Mouse (Mus musculus) spleen, adult 12 weeks (tissue): ENCODE measurements around the gene Lsm4.
A peak's percentile ranks its signal among the peaks of the same experiment; 100 is the strongest.

ENCODE experiments used
- DNase-seq: peaks from one replicate; pipeline ENCODE4 v3.0.0; 2022; ENCODE audit warnings: low spot score

The Lsm4 gene

DNA sequence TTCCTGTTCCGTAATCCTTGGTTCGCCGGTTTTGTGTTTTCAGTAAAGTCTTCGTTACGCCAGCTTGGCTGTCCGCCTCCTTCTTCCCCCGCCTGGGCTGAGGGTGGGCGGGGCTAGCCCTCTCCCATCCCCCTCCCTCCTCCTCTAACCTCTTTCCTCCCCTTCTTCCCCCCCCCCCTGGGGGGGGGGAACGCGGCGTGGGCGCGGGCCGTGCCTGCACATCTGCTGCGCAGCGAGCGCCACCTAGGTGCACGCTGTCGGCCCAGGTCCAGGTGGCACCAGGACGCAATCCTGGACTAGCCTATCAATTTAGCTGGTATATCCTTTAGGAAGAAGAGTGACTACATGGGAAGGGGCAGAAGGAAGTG, 27.5 kb downstream of the Lsm4 start:
- peak; percentile 76 for DNase-seq

DNA sequence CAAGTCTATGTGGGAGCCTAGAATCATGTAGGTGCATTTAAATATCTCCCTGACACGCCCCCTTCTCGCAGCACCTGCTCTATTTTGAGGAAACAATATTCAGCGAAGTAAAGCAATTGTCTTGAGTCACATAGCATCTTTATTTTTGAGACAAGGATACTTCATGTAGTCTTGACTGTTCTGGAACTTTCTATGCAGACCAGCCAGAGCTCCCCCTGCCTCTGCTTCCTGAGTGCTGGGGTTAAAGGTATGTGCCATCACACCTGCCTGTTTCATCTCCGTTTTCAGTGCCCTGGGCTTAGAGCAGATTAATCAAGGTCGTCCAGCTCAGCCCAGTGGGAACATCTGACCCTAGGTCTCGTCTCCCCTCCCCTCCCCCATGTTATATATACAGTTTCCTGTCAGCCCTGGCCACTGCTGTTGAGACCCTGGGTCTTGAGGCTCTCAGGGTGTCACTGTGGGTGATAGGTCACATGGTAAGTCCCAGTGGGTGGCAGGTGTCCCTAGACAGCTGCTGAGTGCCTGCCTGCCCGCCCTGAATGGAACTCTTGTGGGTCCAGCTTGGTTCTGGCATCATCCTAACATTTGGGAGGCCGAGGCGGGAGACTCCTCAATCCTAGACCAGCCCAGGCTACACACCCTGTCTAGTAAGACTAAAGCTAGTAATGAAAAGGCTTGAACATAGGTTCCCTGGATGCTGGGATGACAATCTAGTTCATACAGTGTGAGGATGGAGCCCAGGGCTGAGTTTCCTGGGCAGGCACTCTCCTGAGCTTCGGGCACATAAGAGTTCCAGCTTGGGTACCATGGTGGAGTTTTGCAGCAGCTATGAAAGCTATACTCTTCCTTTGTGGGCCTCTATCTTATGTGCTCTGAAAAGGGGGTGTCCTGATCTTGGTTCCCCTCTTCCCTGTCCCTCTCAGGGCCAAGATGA, 28.3 kb downstream of the Lsm4 start:
- no peak for DNase-seq

DNA sequence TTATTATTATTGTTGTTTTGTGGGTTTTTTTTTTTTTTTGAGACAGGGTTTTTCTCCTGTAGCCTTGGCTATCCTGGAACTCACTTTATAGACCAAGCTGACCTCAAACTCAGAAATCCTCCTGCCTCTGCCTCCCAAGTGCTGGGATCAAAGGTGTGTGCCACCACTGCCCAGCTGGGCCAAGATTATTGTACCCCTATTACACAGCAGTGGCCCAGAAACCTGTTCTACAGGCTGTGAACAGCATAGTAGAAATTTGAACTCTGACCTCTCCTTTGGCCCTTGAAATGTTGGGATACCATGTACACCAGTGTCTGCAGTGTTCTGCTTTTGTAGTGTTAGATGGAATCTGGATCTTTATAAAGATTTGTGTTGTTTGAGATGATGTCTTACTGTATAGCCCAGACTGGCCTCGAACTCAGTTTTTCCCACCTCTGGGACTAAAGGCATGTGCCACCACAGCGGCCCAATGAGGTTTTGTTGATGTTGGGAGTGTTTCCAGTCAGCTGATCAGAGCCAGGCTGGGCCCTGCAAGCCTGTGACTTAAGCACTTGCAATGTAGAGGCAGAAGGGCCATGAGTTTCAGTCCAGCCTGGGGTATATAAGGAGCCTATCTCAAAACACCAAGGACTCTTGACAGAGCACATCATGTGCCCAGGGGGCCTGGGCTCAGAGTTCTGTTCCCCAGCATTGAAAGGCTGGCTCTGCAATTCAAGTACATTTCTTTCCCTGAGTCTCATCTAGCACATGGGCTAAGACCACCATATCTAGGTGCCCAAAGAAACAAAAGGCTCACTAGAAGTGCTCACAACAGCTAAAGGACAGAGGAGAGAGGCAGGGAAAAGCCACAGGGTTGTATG, 29.2 kb downstream of the Lsm4 start:
- DNase-seq, result no peak

DNA sequence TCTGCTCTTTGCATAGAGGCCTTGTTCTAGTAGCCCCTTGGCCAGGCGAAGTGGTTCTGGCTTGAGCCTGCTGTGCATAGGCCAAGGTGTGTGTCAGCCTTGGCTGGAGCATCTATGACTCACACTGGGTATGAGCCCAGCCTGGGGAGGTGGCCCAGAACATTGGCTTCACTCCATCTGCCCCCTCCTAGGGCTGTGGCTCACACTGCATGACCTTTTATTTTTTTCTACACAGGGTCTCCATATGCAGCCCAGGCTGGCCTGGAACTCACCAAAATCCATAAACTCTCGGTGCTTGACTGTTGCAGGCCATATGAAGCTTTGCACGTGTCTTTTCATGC, 29.8 kb downstream of the Lsm4 start:
- no peak for DNase-seq

DNA sequence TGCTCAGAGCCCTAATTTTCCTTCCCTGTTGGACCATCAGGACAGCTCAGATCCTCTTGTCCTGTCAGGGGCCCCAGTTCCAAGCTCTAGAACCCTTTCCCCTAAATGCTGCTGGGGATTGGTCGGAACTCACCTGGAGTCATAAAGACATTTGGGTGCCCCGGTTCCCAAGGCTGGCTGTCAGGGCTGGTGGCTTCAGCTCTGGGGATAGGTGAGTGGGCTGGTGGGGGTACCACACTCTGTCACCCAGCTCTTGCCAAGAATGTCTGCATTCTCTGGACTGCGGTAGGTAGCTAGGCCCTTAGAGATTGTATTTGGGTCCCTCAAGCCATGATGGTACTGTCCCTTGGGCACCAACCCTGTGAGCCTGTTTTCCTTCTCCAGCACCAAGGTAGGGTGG, 30.2 kb downstream of the Lsm4 start, which contains the start of gene Iqcn:
Gene Iqcn, plus strand, starts transcription at position 171 of the 400 bp plus-strand sequence.
- no peak for DNase-seq

DNA sequence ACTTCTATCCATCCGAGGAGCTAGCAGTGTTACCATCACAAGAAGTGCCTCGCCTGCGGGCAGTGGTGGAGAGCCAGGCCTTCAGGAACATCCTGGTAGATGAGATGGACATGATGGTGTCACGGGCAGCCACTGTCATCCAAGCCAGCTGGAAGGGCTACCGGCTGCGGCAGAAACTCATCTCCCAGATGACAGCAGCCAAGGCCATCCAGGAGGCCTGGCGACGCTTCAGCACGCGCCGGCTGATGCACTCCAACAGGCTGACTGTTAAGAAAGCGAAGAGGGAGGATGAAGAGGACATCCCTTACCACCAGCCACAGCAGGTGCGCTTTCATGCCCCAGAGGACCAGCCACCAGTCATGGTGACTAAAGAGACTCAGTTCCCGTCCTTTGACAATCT, 35.2 kb downstream of the Lsm4 start:
- DNase-seq, result no peak

DNA sequence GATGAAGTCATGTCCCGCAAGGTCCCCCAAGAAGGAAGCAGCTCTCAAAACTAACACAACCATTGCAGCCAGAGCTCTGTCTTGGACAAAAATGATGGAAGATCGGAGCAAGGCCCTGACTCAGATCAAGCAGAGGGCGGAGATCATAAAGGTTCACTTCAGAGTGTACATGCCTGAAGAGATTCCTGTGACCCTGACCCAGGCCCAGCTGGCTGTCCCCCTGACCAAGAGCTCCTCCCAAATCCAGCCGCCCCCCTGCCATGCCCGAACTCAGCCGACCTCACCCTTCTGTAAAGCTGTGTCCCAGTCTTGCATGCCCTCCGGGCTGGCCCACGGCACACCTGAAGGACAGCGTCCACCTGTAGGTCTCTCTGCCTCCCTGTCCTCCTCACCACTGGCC, 36.7 kb downstream of the Lsm4 start:
- DNase-seq, result no peak

DNA sequence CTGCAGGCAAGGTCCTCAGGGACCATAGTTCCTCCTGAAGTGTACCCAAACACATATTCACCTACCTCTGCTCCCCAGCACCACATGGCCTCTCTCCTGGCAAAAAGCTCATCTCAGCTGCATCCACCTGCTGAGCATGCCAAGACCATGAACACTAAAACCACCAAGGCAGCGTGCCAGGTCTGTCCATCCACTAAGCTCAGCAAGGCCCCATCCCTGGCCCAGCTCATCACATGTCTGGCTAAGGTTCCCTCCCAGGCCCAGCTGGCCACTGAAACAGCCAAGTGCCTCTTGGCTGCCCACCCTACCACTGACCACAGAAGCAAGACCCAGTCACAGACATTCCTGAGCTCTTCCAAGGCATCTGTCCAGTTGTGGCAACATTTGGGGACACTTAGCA, 37.2 kb downstream of the Lsm4 start:
- DNase-seq, result no peak

DNA sequence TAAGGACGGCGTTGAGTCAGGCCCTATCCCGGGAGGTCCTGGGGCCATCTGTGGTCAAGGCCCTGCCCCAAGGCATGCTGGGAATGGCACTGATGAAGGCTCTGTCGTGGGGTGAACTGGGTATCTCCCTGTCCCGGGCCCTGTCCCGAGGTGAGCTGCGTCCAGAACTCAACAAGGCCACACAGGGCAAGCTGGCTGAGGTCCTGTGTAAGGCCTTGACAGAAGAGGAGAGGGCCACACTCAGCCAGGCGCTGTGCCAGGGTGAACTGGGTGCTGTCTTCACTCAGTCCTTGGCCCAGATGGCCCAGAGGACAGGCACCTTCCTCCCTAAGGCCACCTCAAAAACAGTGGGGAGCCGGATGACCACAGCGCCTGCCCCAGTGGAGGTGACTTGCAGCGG, 38.0 kb downstream of the Lsm4 start:
- no peak for DNase-seq

DNA sequence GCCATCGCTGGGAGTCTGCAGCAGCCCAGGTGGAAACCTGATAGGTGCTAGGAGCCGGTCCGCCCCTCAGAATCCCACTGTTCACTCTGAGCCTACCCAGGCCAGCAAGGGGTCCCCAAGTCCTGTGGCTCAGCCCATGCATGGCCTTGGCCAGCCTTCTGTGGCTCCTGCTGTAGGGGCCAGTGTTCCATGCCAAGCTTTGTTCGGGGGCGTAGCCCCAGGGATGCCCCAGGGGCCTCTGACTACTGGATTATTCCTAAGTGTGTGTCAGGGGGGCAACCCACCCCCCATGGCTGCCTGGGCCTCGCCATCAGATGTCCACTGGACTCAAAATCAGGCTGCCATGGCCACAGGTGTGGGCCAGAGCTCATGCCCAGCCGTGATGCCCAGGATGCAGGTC, 40.9 kb downstream of the Lsm4 start:
- DNase-seq, result no peak

DNA sequence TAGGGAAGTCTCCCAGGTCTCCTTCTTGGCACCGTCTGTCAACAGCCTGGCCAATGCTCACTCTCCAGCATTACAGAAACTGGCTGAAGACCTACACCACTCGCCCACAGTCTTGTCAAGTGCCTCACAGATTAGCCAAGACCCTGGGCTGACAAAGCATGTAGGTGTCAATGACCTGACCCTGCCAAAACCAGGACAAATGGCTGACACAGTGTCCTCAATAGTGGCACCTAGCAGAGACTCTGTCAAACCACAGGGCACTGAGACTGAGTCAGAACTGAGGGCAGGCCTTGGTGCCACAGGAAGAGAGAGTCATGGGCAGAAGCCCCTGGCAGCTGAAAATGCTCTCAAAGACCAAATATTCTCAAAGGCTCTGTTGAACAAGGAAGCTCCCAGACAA, 42.0 kb downstream of the Lsm4 start:
- DNase-seq, result no peak

DNA sequence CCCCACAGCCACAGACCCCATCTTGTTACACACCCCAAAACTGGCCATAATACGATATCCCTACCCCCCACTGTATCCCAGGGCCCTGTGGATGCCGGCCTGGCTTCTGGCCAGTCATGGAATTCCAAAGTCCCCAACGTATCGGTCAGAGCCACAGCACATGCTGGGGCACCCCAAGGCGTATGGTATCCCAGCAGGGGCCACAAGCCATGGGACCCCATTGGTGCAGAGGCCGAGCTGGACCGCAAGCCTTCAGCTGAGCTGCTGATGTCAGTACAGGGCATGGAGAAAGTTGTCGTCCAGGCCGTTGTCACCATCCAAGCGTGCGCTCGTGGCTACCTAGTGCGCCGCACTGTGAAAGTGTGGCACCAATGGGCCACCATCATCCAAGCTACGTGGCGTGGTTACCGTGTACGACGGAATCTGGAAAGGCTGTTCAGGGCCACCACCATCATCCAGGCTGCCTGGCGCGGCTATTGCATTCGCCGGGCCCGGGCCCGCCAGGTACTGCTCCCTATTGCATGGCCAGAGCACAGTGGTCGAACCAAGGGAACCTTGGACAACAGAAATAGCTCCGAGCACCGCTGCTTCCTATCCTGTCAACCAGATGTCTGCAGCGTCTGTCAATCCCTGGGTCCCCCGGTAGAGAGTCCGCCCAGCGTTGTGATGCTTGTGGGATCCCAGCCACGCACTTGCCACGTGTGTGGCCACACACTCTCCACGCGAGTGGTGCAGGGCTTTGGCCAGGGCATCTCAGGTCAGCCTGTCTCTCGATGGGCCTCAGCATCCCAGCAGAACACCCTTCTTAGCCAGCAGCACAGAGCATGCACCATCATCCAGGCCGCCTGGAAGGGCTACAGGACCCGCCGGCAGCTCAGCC, 43.7 kb downstream of the Lsm4 start:
- no peak for DNase-seq

DNA sequence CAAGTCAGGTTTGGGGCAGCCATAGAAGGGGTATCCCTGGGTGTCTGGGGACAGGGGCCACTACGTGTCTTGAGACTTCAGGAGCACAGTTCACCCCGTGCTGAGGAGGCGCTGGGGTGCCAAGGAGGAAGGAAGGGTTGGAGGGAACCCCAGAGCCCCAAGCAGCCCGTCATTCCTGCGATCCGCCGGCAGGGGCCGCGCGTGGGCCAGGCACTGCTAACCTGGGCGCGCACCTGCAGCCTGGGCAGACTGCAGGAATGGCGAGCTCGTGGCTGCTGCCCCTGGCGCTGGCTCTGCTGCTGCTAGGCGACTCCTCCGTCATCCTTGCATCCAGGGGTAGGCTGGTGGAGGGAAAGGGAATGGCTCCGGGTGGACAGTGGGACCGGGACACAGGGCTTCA, 45.2 kb downstream of the Lsm4 start, which contains the start of gene Gm3336:
Gene Gm3336, plus strand, starts transcription at position 247 of the 400 bp plus-strand sequence.
- peak; percentile 52 for DNase-seq

DNA sequence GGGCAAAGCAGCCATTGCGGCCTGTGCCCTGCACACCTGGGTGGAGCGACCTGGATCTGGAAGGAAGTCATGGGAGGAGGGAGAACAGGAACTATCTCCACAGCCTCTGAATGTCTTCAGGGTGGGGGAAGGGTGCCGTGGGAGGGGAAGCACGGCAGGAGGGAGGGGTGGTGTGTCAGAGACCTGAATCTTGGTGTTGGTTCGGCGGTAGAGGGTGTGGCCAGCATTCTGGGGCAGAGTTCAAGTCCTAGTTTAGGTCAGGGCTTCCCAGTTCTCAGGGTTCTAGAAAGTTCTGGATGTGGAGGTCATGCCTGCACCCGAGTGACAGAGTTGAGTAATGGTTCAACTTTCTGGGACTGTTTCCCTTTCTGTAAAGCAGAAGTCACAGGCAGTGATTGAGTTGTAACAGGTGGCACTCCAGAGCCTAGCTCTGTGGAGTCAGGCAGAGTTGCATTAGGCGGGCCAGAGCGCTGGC, 46.8 kb downstream of the Lsm4 start:
- no peak for DNase-seq

DNA sequence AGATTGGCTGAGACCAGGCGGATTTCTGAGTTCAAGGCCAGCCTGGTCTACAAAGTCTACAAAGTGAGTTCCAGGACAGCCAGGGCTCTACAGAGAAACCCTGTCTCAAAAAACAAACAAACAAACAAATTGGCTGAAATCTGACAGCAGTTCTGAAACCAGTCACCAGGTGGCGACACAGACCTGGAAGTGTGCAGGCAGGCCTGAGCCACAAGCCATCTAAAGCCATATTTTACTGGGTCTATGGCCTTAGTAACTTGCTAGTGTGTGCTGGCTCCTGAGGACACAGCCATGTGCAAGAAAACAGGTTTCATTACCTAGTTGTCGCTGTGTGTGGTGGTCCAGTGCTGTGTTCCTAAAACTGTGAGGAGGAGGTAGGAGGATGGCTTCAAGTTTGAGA, 47.7 kb downstream of the Lsm4 start:
- peak; percentile 75 for DNase-seq

DNA sequence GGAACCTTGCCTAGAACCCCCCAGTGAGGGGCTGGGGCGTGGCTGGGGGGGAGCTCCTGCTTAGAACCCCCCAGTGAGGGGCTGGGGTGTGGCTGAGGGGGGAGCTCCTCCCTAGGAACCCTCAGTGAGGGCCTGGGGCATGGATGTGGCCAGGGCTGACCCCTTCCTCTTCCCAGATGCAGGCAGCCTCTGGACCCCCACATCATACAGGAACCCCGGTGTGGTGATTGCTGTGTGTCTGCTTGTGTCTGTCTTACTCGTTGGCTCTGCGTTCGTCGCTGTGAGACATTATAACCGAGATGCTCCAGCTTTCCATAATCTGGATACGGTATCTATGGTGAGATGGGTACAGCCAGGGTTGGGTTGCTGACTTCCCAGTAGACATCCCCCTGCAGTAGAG, 48.6 kb downstream of the Lsm4 start:
- no peak for DNase-seq

DNA sequence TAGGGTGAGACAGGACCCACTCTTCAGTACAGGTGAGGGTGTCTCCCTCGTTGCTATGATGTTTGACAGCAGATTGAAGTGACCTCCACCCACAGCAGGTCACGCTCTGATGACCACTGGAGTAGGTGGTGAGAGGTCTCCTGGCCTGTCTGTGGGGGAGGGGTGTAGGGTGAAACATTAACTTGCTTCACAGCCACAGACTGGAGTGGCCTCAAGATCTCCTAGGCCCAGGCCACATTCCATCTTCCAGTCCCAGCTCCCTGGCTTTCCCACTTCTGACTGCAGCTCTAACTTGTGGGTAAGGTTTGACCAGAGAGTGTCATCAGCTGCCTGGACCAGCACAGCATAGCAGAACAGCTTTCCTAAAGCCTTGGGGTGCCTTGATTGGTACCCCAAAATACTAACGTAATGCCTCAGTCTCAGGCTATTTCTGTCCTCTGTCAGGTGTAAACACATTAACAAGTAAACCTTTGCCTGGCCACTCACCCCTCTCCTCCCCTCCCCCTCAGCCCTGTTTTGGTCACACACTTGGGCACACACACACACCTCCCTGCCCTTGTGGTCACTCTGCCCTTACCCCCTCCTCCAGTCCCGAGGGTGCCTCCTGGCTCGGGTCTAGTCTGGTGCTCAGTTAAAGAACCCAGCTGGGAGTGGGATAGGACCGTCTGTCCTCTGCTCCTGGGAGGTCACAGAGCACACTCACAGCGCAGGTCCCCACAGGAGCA, 50.6 kb downstream of the Lsm4 start, which contains the start of gene Pde4c:
Gene Pde4c, plus strand, starts transcription at position 235 of the 725 bp plus-strand sequence.
- DNase-seq, result no peak

DNA sequence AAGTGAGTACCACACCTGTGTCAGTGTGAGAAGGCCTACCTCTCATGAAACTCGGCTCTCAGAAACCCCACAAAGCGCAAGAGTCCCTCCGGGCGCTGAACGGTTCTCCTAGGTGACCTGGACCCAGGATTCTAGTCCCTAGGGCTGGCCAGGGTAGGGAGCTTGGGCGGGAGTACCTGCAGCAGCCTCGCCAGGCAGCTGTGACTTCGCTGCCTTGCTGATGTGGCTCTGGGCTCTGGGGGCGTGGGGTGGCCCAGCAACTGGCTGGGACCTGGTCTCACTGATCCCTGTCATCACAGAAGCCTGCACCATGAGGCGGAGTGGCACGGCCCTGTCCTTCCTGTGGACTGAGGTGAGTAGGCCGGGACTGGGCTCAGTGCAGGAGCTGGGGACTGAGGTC, 51.2 kb downstream of the Lsm4 start:
- no peak for DNase-seq

DNA sequence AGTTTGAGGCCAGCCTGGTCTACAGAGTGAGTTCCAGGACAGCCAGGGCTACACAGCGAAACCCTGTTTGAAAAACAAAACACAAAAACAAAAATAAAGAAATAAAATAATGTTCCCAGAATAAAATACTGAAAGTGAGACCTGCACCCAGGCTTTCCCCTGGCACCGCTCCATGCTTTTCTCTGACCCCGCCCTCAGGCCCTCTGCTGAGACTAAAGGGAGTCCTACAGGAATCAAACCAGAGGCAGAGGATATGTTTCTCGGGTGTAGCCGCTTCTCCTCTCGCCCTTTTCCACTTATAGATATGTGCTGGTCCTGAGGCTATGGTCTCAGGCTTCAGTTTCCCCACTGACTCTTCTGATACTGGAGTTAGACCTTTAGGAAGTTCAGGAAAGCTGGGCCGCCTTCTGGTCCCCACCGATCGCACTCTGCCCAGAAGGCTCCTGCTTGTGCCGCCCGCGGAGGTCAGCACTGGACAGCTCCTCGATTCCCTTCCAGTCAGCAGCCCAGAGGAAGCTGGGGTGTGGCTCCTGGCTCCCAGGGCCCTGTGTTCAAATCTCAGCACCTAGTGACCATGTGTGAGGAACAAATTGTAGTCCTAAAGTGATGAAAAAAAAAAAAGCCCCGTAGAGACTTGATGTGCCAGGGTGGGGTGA, 52.9 kb downstream of the Lsm4 start:
- DNase-seq, result no peak

DNA sequence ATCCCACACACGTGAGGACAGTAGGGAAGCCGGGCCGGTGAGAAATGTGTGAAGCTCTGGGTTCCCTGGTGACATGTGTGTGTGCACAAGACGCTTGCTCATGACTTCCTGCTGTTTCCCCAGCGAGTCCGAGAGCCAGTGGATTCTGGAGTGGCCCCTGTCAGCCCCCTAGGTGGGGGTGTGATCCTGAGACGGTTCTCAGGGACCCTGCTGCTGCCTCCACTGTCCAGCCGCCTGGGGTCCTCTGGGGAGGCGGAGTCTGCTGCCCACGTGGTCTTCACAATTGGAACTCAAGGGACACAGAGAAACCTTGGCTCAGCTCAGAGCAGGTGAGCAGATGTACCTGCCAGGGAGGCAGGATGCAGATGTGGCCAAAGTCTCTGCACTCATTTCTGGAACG, 53.7 kb downstream of the Lsm4 start:
- no peak for DNase-seq
